Mouse (Mus musculus): ENCODE data around the gene 4930539E08Rik. TPM values are rescaled to one million over a fixed set of nuclear protein-coding genes. Genes with fewer than 3 reads are reported as not detected.

4930539E08Rik gene
- polyA plus RNA-seq, 1 experiment from 2014 or later = 0.19 TPM

- no peak overlapping the region for H3K9ac ChIP-seq (ENCODE audit: low read length)
- H3K4me3 ChIP-seq (ENCODE audit: low read depth, low read length) = no peak overlapping the region
- ATAC-seq (replicated peaks; ENCODE audit: low FRiP score) (no peak), DNase-seq (ENCODE audit: low spot score) (no peak)
- H3K9me3 ChIP-seq (ENCODE audit: control insufficient read depth, low read length) = no peaks in the 10 kb centered on the region
- H3K4me1 ChIP-seq (replicated peaks; ENCODE audit: control insufficient read depth, insufficient read depth, low read length) = no peaks in the 10 kb centered on the region
- H3K27me3 ChIP-seq (ENCODE audit: control insufficient read depth, insufficient read depth, low read length) = no peaks in the 10 kb centered on the region
- no peaks in the 10 kb centered on the region for H3K36me3 ChIP-seq (ENCODE audit: control insufficient read depth, insufficient read depth, low read length)
- H3K4me2 ChIP-seq (ENCODE audit: low read depth, low read length, severe bottlenecking) = no peak overlapping the region
- H3K27ac ChIP-seq (ENCODE audit: low read depth, low read length) = no peak overlapping the region
Measured at GRCm38 (mm10) chr17:28866921-28867320, 48.2 kb downstream of the 4930539E08Rik start.

GRCm38 (mm10) chr17:28864464-28864863 lies 50.7 kb downstream of the 4930539E08Rik start:
- DNase-seq (ENCODE audit: low spot score) (no peak), ATAC-seq (replicated peaks; ENCODE audit: low FRiP score) (no peak)
- Histone ChIP-seq H3K27ac (ENCODE audit: low read depth, low read length) (no peak overlapping the region), H3K27me3 (ENCODE audit: control insufficient read depth, insufficient read depth, low read length) (no peaks in the 10 kb centered on the region), H3K9me3 (ENCODE audit: control insufficient read depth, low read length) (no peaks in the 10 kb centered on the region), H3K36me3 (ENCODE audit: control insufficient read depth, insufficient read depth, low read length) (no peaks in the 10 kb centered on the region), H3K4me3 (ENCODE audit: low read depth, low read length) (no peak overlapping the region), H3K9ac (ENCODE audit: low read length) (no peak overlapping the region), H3K4me2 (ENCODE audit: low read depth, low read length, severe bottlenecking) (no peak overlapping the region), H3K4me1 (replicated peaks; ENCODE audit: control insufficient read depth, insufficient read depth, low read length) (no peaks in the 10 kb centered on the region)
- 83% methylated on average over 6 of the region's 6 CpGs for WGBS

- H3K36me3 ChIP-seq (ENCODE audit: control insufficient read depth, insufficient read depth, low read length) = no peaks in the 10 kb centered on the region
- H3K27me3 ChIP-seq (ENCODE audit: control insufficient read depth, insufficient read depth, low read length) = no peaks in the 10 kb centered on the region
- no peak overlapping the region for H3K4me2 ChIP-seq (ENCODE audit: low read depth, low read length, severe bottlenecking)
- H3K27ac ChIP-seq (ENCODE audit: low read depth, low read length) = no peak overlapping the region
- no peaks in the 10 kb centered on the region for H3K4me1 ChIP-seq (replicated peaks; ENCODE audit: control insufficient read depth, insufficient read depth, low read length)
- 78% methylated on average over 7 of the region's 7 CpGs for WGBS
- no peak overlapping the region for H3K9ac ChIP-seq (ENCODE audit: low read length)
- no peaks in the 10 kb centered on the region for H3K9me3 ChIP-seq (ENCODE audit: control insufficient read depth, low read length)
- DNase-seq (ENCODE audit: low spot score) (no peak), ATAC-seq (replicated peaks; ENCODE audit: low FRiP score) (no peak)
- no peak overlapping the region for H3K4me3 ChIP-seq (ENCODE audit: low read depth, low read length)
Measured at GRCm38 (mm10) chr17:28863926-28864325, 51.2 kb downstream of the 4930539E08Rik start.

GRCm38 (mm10) chr17:28858205-28858604 lies 56.9 kb downstream of the 4930539E08Rik start, which contains the start of gene Pnpla1:
Pnpla1 (plus strand) TSS chr17:28858411.
- no peaks in the 10 kb centered on the region for H3K36me3 ChIP-seq (ENCODE audit: control insufficient read depth, insufficient read depth, low read length)
- 39% methylated on average over 12 of the region's 12 CpGs for WGBS
- peak; percentile 62 for DNase-seq (ENCODE audit: low spot score)

GRCm38 (mm10) chr17:28856030-28856429 lies 59.1 kb downstream of the 4930539E08Rik start:
- no peak overlapping the region for H3K27ac ChIP-seq (ENCODE audit: low read depth, low read length)
- no peaks in the 10 kb centered on the region; the same call in 1 of the 2 replicates for H3K9me3 ChIP-seq (ENCODE audit: control insufficient read depth, low read length)
- no peaks in the 10 kb centered on the region for H3K36me3 ChIP-seq (ENCODE audit: control insufficient read depth, insufficient read depth, low read length)
- ATAC-seq (replicated peaks; ENCODE audit: low FRiP score) (no peak), DNase-seq (ENCODE audit: low spot score) (no peak)
- H3K27me3 ChIP-seq (ENCODE audit: control insufficient read depth, insufficient read depth, low read length) = no peaks in the 10 kb centered on the region
- H3K4me1 ChIP-seq (replicated peaks; ENCODE audit: control insufficient read depth, insufficient read depth, low read length) = no peaks in the 10 kb centered on the region
- 66% methylated on average over 3 of the region's 3 CpGs for WGBS
- H3K4me3 ChIP-seq (ENCODE audit: low read depth, low read length) = no peak overlapping the region
- H3K4me2 ChIP-seq (ENCODE audit: low read depth, low read length, severe bottlenecking) = no peak overlapping the region
- H3K9ac ChIP-seq (ENCODE audit: low read length) = no peak overlapping the region

More at GRCm38 (mm10) chr17:28858205-28858604, 56.9 kb downstream of the 4930539E08Rik start, which contains the start of gene Pnpla1:
- no peak within 1 kb of the TSS for H3K4me3 ChIP-seq (ENCODE audit: low read depth, low read length)
- H3K4me1 ChIP-seq (replicated peaks; ENCODE audit: control insufficient read depth, insufficient read depth, low read length) = no peaks in the 10 kb centered on the region
- H3K27me3 ChIP-seq (ENCODE audit: control insufficient read depth, insufficient read depth, low read length) = no peaks in the 10 kb centered on the region
- no peak for ATAC-seq (replicated peaks; ENCODE audit: low FRiP score)
- no peak within 1 kb of the TSS for H3K27ac ChIP-seq (ENCODE audit: low read depth, low read length)
- H3K9ac ChIP-seq (ENCODE audit: low read length) = no peak within 1 kb of the TSS
- no peaks in the 10 kb centered on the region; the same call in 1 of the 2 replicates for H3K9me3 ChIP-seq (ENCODE audit: control insufficient read depth, low read length)
- H3K4me2 ChIP-seq (ENCODE audit: low read depth, low read length, severe bottlenecking) = no peak within 1 kb of the TSS

GRCm38 (mm10) chr17:28855166-28855885 lies 59.8 kb downstream of the 4930539E08Rik start:
- H3K4me3 ChIP-seq (ENCODE audit: low read depth, low read length) = no peak overlapping the region
- no peaks in the 10 kb centered on the region for H3K27me3 ChIP-seq (ENCODE audit: control insufficient read depth, insufficient read depth, low read length)
- no peaks in the 10 kb centered on the region; the same call in 1 of the 2 replicates for H3K9me3 ChIP-seq (ENCODE audit: control insufficient read depth, low read length)
- no peak for DNase-seq (ENCODE audit: low spot score)
- no peaks in the 10 kb centered on the region for H3K36me3 ChIP-seq (ENCODE audit: control insufficient read depth, insufficient read depth, low read length)
- H3K9ac ChIP-seq (ENCODE audit: low read length) = no peak overlapping the region
- H3K27ac ChIP-seq (ENCODE audit: low read depth, low read length) = no peak overlapping the region
- no peak for ATAC-seq (replicated peaks; ENCODE audit: low FRiP score)
- H3K4me1 ChIP-seq (replicated peaks; ENCODE audit: control insufficient read depth, insufficient read depth, low read length) = no peaks in the 10 kb centered on the region
- H3K4me2 ChIP-seq (ENCODE audit: low read depth, low read length, severe bottlenecking) = no peak overlapping the region
- 83% methylated on average over 9 of the region's 9 CpGs for WGBS

GRCm38 (mm10) chr17:28854377-28854776 lies 60.7 kb downstream of the 4930539E08Rik start:
- Histone ChIP-seq H3K27ac (ENCODE audit: low read depth, low read length) (no peak overlapping the region), H3K9me3 (ENCODE audit: control insufficient read depth, low read length) (no peaks in the 10 kb centered on the region; the same call in 1 of the 2 replicates), H3K9ac (ENCODE audit: low read length) (no peak overlapping the region), H3K4me3 (ENCODE audit: low read depth, low read length) (no peak overlapping the region), H3K27me3 (ENCODE audit: control insufficient read depth, insufficient read depth, low read length) (no peaks in the 10 kb centered on the region), H3K4me2 (ENCODE audit: low read depth, low read length, severe bottlenecking) (no peak overlapping the region), H3K36me3 (ENCODE audit: control insufficient read depth, insufficient read depth, low read length) (no peaks in the 10 kb centered on the region), H3K4me1 (replicated peaks; ENCODE audit: control insufficient read depth, insufficient read depth, low read length) (no peaks in the 10 kb centered on the region)
- DNase-seq (ENCODE audit: low spot score) (no peak), ATAC-seq (replicated peaks; ENCODE audit: low FRiP score) (no peak)
- WGBS = 79% methylated on average over 7 of the region's 7 CpGs

GRCm38 (mm10) chr17:28850511-28850910 lies 64.6 kb downstream of the 4930539E08Rik start:
- Histone ChIP-seq H3K9ac (ENCODE audit: low read length) (no peak overlapping the region), H3K4me2 (ENCODE audit: low read depth, low read length, severe bottlenecking) (no peak overlapping the region)
- WGBS = 93% methylated on average over 5 of the region's 5 CpGs

More at GRCm38 (mm10) chr17:28850511-28850910, 64.6 kb downstream of the 4930539E08Rik start:
- Histone ChIP-seq H3K4me1 (replicated peaks; ENCODE audit: control insufficient read depth, insufficient read depth, low read length) (no peaks in the 10 kb centered on the region), H3K27me3 (ENCODE audit: control insufficient read depth, insufficient read depth, low read length) (no peaks in the 10 kb centered on the region), H3K9me3 (ENCODE audit: control insufficient read depth, low read length) (no peaks in the 10 kb centered on the region; the same call in 1 of the 2 replicates), H3K27ac (ENCODE audit: low read depth, low read length) (no peak overlapping the region), H3K4me3 (ENCODE audit: low read depth, low read length) (no peak overlapping the region), H3K36me3 (ENCODE audit: control insufficient read depth, insufficient read depth, low read length) (no peaks in the 10 kb centered on the region)
- DNase-seq (ENCODE audit: low spot score) (no peak), ATAC-seq (replicated peaks; ENCODE audit: low FRiP score) (no peak)
